Mouse (Mus musculus) hematopoietic multipotent progenitor cell, adult 10-12 weeks (in vitro differentiated cells): ENCODE data around the gene Mn1. TPM values are rescaled to one million over a fixed set of nuclear protein-coding genes. Genes with fewer than 3 reads are reported as not detected.

Experiments
- polyA plus RNA-seq: library from polyadenylated mRNA; stranded (reverse); fragments of >175 nt; gene quantifications from 2 replicates; pipeline ENCODE4 v1.2.3, GENCODE M21; 2012; ENCODE audit warnings: low replicate concordance

Gene Mn1
- 0.31 and 0.79 TPM in 2 replicates for polyA plus RNA-seq

GRCm38 (mm10) chr5:111416591-111417374, at the start of gene Mn1:
TSS of gene Mn1 (plus strand) at chr5:111417362.

Other genes starting within 250 kb of the Mn1 start
- gene Pitpnb, start 86.6 kb upstream of the Mn1 start, polyA plus RNA-seq, result 5.1 and 15.8 TPM in 2 replicates